Mouse (Mus musculus): ENCODE measurements around the gene Rmnd5b. TPM values are rescaled to one million over a fixed set of nuclear protein-coding genes. Genes with fewer than 3 reads are reported as not detected.

The Rmnd5b gene
- total and polyA plus RNA-seq, 3 experiments = 41.1 to 59.5 (median 46.7) TPM

GRCm38 (mm10) chr11:51650261-51650660 lies 14.6 kb upstream of the Rmnd5b start:
- H3K27ac ChIP-seq (ENCODE audit: insufficient read depth, low read depth) = peak overlapping the region; percentile 12; the same call in 1 of the 2 replicates
- H3K79me2 ChIP-seq (replicated peaks; ENCODE audit: control insufficient read depth, extremely low read depth, insufficient read depth, poor library complexity, severe bottlenecking) = peaks cover 6% of the 10 kb centered on the region; the same call in 1 of the 2 replicates
- peaks cover 8% of the 10 kb centered on the region for H3K9me3 ChIP-seq (replicated peaks; ENCODE audit: low read length)
- dilution Hi-C loops (cut with MboI; ENCODE audit: extremely low pct_ligation_motif_present, extremely low pct_unique_long_range_greater_than_20kb, low sequenced_read_pairs) = no loop called here
- TF ChIP-seq SIN3A (IDR thresholded peaks at IDR 0.05; ENCODE audit: low read length) (peak; percentile 1; the same call in 1 of the 2 replicates), CHD2 (IDR thresholded peaks at IDR 0.05; ENCODE audit: low read length) (no peak)
- H3K4me3 ChIP-seq (replicated peaks in 1 of 3; ENCODE audit: low read depth in 2 of 3, low read length in 2 of 3, poor library complexity in 1 of 3) = peak overlapping the region; percentile 80 to 99 (median 80)
- H3K4me2 ChIP-seq (ENCODE audit: insufficient read depth, low read depth, poor library complexity, severe bottlenecking) = peak overlapping the region; percentile 41
- H3K9ac ChIP-seq (ENCODE audit: insufficient read depth, low read depth) = peak overlapping the region; percentile 61
- DNase-seq (ENCODE audit: extremely low read depth) = no peak
- H3K4me1 ChIP-seq (ENCODE audit: control insufficient read depth in 1 of 2, insufficient read depth in 2 of 2) = peaks cover 31 to 48% of the 10 kb centered on the region in 2 experiments
- H3K27me3 ChIP-seq (replicated peaks) = no peaks in the 10 kb centered on the region
- H3K36me3 ChIP-seq (replicated peaks in 1 of 2; ENCODE audit: control insufficient read depth in 1 of 2, insufficient read depth in 1 of 2, low read length in 1 of 2) = peaks cover 4 to 31% of the 10 kb centered on the region in 2 experiments
- in situ Hi-C loops (cut with MboI; ENCODE audit: low pct_ligation_motif_present, low pct_unique_long_range_greater_than_20kb, low sequenced_read_pairs) = no loop called here

GRCm38 (mm10) chr11:51649889-51650199 lies 14.1 kb upstream of the Rmnd5b start:
- DNase-seq (ENCODE audit: extremely low read depth) = no peak
- Histone ChIP-seq H3K79me2 (replicated peaks; ENCODE audit: control insufficient read depth, extremely low read depth, insufficient read depth, poor library complexity, severe bottlenecking) (peaks cover 6% of the 10 kb centered on the region; the same call in 1 of the 2 replicates), H3K27me3 (replicated peaks) (no peaks in the 10 kb centered on the region), H3K4me2 (ENCODE audit: insufficient read depth, low read depth, poor library complexity, severe bottlenecking) (peak overlapping the region; percentile 41), H3K9ac (ENCODE audit: insufficient read depth, low read depth) (peak overlapping the region; percentile 61), H3K9me3 (replicated peaks; ENCODE audit: low read length) (peaks cover 8% of the 10 kb centered on the region), H3K4me1 (ENCODE audit: control insufficient read depth in 1 of 2, insufficient read depth in 2 of 2) (peaks cover 35 to 52% of the 10 kb centered on the region in 2 experiments), H3K4me3 (replicated peaks in 1 of 3; ENCODE audit: low read depth in 2 of 3, low read length in 2 of 3, poor library complexity in 1 of 3) (peak overlapping the region; percentile 80 to 99 (median 80)), H3K27ac (ENCODE audit: insufficient read depth, low read depth) (no peak overlapping the region), H3K36me3 (replicated peaks in 1 of 2; ENCODE audit: control insufficient read depth in 1 of 2, insufficient read depth in 1 of 2, low read length in 1 of 2) (peaks cover 8 to 31% of the 10 kb centered on the region in 2 experiments)
- dilution Hi-C loops (cut with MboI; ENCODE audit: extremely low pct_ligation_motif_present, extremely low pct_unique_long_range_greater_than_20kb, low sequenced_read_pairs) = no loop called here
- no peak for TF ChIP-seq UBTF (IDR thresholded peaks at IDR 0.05; ENCODE audit: low read depth, low read length)
- no peak for TF ChIP-seq USF2 (conservative IDR thresholded peaks at IDR 0.05; ENCODE audit: low read depth, low read length)
- TF ChIP-seq CHD1 (IDR thresholded peaks at IDR 0.05; ENCODE audit: low read depth, low read length) = no peak
- TF ChIP-seq SIN3A (IDR thresholded peaks at IDR 0.05; ENCODE audit: low read length) = peak; percentile 69; the same call in 1 of the 2 replicates
- no peak for TF ChIP-seq NRF1 (IDR thresholded peaks at IDR 0.05; ENCODE audit: low read depth, low read length)
- in situ Hi-C loops (cut with MboI; ENCODE audit: low pct_ligation_motif_present, low pct_unique_long_range_greater_than_20kb, low sequenced_read_pairs) = no loop called here

- Histone ChIP-seq H3K9me3 (replicated peaks; ENCODE audit: low read length) (peaks cover 8% of the 10 kb centered on the region), H3K36me3 (replicated peaks in 1 of 2; ENCODE audit: control insufficient read depth in 1 of 2, insufficient read depth in 1 of 2, low read length in 1 of 2) (peaks cover 5 to 26% of the 10 kb centered on the region in 2 experiments), H3K4me1 (ENCODE audit: control insufficient read depth in 1 of 2, insufficient read depth in 2 of 2) (peaks cover 40 to 57% of the 10 kb centered on the region in 2 experiments), H3K27me3 (replicated peaks) (no peaks in the 10 kb centered on the region), H3K4me3 (replicated peaks in 1 of 3; ENCODE audit: low read depth in 2 of 3, low read length in 2 of 3, poor library complexity in 1 of 3) (peak overlapping the region; percentile 80 to 99 (median 80)), H3K79me2 (replicated peaks; ENCODE audit: control insufficient read depth, extremely low read depth, insufficient read depth, poor library complexity, severe bottlenecking) (peaks cover 6% of the 10 kb centered on the region; the same call in 1 of the 2 replicates), H3K4me2 (ENCODE audit: insufficient read depth, low read depth, poor library complexity, severe bottlenecking) (peak overlapping the region; percentile 41), H3K9ac (ENCODE audit: insufficient read depth, low read depth) (peak overlapping the region; percentile 61), H3K27ac (ENCODE audit: insufficient read depth, low read depth) (no peak overlapping the region)
- dilution Hi-C loops (cut with MboI; ENCODE audit: extremely low pct_ligation_motif_present, extremely low pct_unique_long_range_greater_than_20kb, low sequenced_read_pairs) = no loop called here
- TF ChIP-seq MAX (IDR thresholded peaks at IDR 0.05; ENCODE audit: low read length) = peak; percentile 30; the same call in 1 of the 2 replicates
- TF ChIP-seq MXI1 (IDR thresholded peaks at IDR 0.05; ENCODE audit: low read depth, low read length) = no peak
- TF ChIP-seq ELF1 (IDR thresholded peaks at IDR 0.05; ENCODE audit: low read depth, low read length) = no peak
- TF ChIP-seq USF1 (IDR thresholded peaks at IDR 0.05; ENCODE audit: low read depth, low read length) = no peak
- no peak for TF ChIP-seq BHLHE40 (IDR thresholded peaks at IDR 0.05; ENCODE audit: low read depth, low read length)
- DNase-seq (ENCODE audit: extremely low read depth) = no peak
- in situ Hi-C loops (cut with MboI; ENCODE audit: low pct_ligation_motif_present, low pct_unique_long_range_greater_than_20kb, low sequenced_read_pairs) = no loop called here
Measured at GRCm38 (mm10) chr11:51649111-51649888, 13.6 kb upstream of the Rmnd5b start.

All from CH12.LX (cell line).